Mouse (Mus musculus) liver, embryonic 12.5 days (tissue): ENCODE results near the gene Med15. TPM values are rescaled to one million over a fixed set of nuclear protein-coding genes. Genes with fewer than 3 reads are reported as not detected.

Experiments
- ATAC-seq: fragments of 200-750 bp; cut with Nextera tagmentation; 2 replicates; pipeline ENCODE4 v1.8.0; 2017; ENCODE audit warnings: moderate number of reproducible peaks, mild to moderate bottlenecking, moderate library complexity
- H3K27ac ChIP-seq: fragments of 300-500 bp; sonication (generic); 2 replicates; pipeline ENCODE4 v1.5.1; 2016; ENCODE audit warnings: mild to moderate bottlenecking
- H3K27me3 ChIP-seq: fragments of 300-500 bp; sonication (generic); replicated peaks from 2 replicates; pipeline ENCODE4 v1.6.1; 2016; ENCODE audit warnings: mild to moderate bottlenecking, moderate library complexity
- H3K36me3 ChIP-seq: fragments of 300-500 bp; sonication (generic); 2 replicates; pipeline ENCODE4 v1.6.1; 2016; ENCODE audit warnings: mild to moderate bottlenecking, moderate library complexity
- H3K4me1 ChIP-seq: fragments of 300-500 bp; sonication (generic); 2 replicates; pipeline ENCODE4 v1.6.1; 2016
- H3K4me2 ChIP-seq: fragments of 300-500 bp; sonication (generic); 2 replicates; pipeline ENCODE4 v1.6.1; 2016; ENCODE audit warnings: mild to moderate bottlenecking, moderate library complexity
- H3K4me3 ChIP-seq: fragments of 300-500 bp; sonication (generic); 2 replicates; pipeline ENCODE4 v1.5.1; 2016; ENCODE audit warnings: mild to moderate bottlenecking, moderate library complexity
- H3K9ac ChIP-seq: fragments of 300-500 bp; sonication (generic); 2 replicates; pipeline ENCODE4 v1.6.1; 2016; ENCODE audit warnings: mild to moderate bottlenecking, moderate library complexity
- H3K9me3 ChIP-seq: fragments of 300-500 bp; sonication (generic); replicated peaks from 2 replicates; pipeline ENCODE4 v1.6.1; 2016; ENCODE audit warnings: mild to moderate bottlenecking, moderate library complexity
- WGBS: fragments of 180-500 bp; shearing (Covaris S2); methylation state at CpG from one replicate; pipeline ENCODE4 v1.1.7; 2016; ENCODE audit not compliant: insufficient replicate concordance; 5-methylcytosine and 5-hydroxymethylcytosine counted together
- polyA plus RNA-seq: library from polyadenylated mRNA; unstranded; fragments of >200 nt; fragmentation: Nextera tagmentation; extraction: Ambion mirVana; gene quantifications from 2 replicates; pipeline ENCODE4 v1.2.1, GENCODE M21; 2016

Med15 gene
- polyA plus RNA-seq = 24.2 and 25.2 TPM in 2 replicates

GRCm38 (mm10) chr16:17732841-17733340 lies at the start of gene Med15:
TSS of gene Med15 (minus strand) at chr16:17732891.
- Histone ChIP-seq H3K9me3 (no peaks in the 10 kb centered on the region), H3K4me3 (no peak within 1 kb of the TSS), H3K27ac (no peak within 1 kb of the TSS), H3K27me3 (peaks cover 59% of the 10 kb centered on the region), H3K36me3 (no peaks in the 10 kb centered on the region), H3K4me2 (no peak within 1 kb of the TSS), H3K4me1 (no peaks in the 10 kb centered on the region), H3K9ac (no peak within 1 kb of the TSS)
- WGBS = 25% methylated on average over 3 of the region's 3 CpGs
- ATAC-seq = no peak

- no peak overlapping the region for H3K4me3 ChIP-seq
- H3K27me3 ChIP-seq = no peaks in the 10 kb centered on the region
- H3K4me1 ChIP-seq = no peaks in the 10 kb centered on the region
- no peak overlapping the region for H3K9ac ChIP-seq
- H3K27ac ChIP-seq = no peak overlapping the region
- H3K36me3 ChIP-seq = peaks cover 56% of the 10 kb centered on the region
- WGBS = 63% methylated on average over 1 of the region's 1 CpGs
- no peak for ATAC-seq
- H3K4me2 ChIP-seq = no peak overlapping the region
- no peaks in the 10 kb centered on the region for H3K9me3 ChIP-seq
Observed at GRCm38 (mm10) chr16:17779692-17780091, 47.0 kb upstream of the Med15 start.

GRCm38 (mm10) chr16:17778223-17778622 lies 45.5 kb upstream of the Med15 start:
- Histone ChIP-seq H3K4me1 (no peaks in the 10 kb centered on the region), H3K36me3 (peaks cover 55% of the 10 kb centered on the region), H3K9ac (no peak overlapping the region), H3K27me3 (no peaks in the 10 kb centered on the region), H3K9me3 (no peaks in the 10 kb centered on the region), H3K4me2 (no peak overlapping the region), H3K27ac (no peak overlapping the region), H3K4me3 (no peak overlapping the region)
- WGBS = 67% methylated on average over 4 of the region's 4 CpGs
- ATAC-seq = no peak

GRCm38 (mm10) chr16:17776828-17777227 lies 44.1 kb upstream of the Med15 start:
- no peak overlapping the region for H3K4me2 ChIP-seq
- peaks cover 65% of the 10 kb centered on the region for H3K36me3 ChIP-seq
- H3K27me3 ChIP-seq = no peaks in the 10 kb centered on the region
- no peaks in the 10 kb centered on the region for H3K9me3 ChIP-seq
- H3K27ac ChIP-seq = no peak overlapping the region
- no peak overlapping the region for H3K9ac ChIP-seq
- H3K4me3 ChIP-seq = no peak overlapping the region
- 58% methylated on average over 11 of the region's 11 CpGs for WGBS
- H3K4me1 ChIP-seq = no peaks in the 10 kb centered on the region
- no peak; the same call in 1 of the 2 replicates for ATAC-seq

GRCm38 (mm10) chr16:17771117-17771865 lies 38.6 kb upstream of the Med15 start:
- H3K4me3 ChIP-seq = no peak overlapping the region
- H3K27ac ChIP-seq = no peak overlapping the region
- no peaks in the 10 kb centered on the region for H3K9me3 ChIP-seq
- WGBS = 76% methylated on average over 4 of the region's 4 CpGs
- peaks cover 66% of the 10 kb centered on the region for H3K36me3 ChIP-seq
- H3K9ac ChIP-seq = no peak overlapping the region
- H3K4me1 ChIP-seq = peaks cover 18% of the 10 kb centered on the region
- H3K4me2 ChIP-seq = no peak overlapping the region
- no peaks in the 10 kb centered on the region for H3K27me3 ChIP-seq
- ATAC-seq = no peak

GRCm38 (mm10) chr16:17768834-17769233 lies 36.1 kb upstream of the Med15 start:
- Histone ChIP-seq H3K27ac (peak overlapping the region; percentile 78), H3K9ac (no peak overlapping the region), H3K4me2 (0 out of 2 replicates have a peak overlapping the region, but pooled peaks have one; percentile 33), H3K36me3 (peaks cover 65% of the 10 kb centered on the region), H3K9me3 (no peaks in the 10 kb centered on the region), H3K27me3 (no peaks in the 10 kb centered on the region), H3K4me1 (peaks cover 26% of the 10 kb centered on the region), H3K4me3 (no peak overlapping the region)
- peak; percentile 83 for ATAC-seq
- WGBS = 61% methylated on average over 7 of the region's 7 CpGs

GRCm38 (mm10) chr16:17764108-17764511 lies 31.4 kb upstream of the Med15 start:
- peaks cover 59% of the 10 kb centered on the region for H3K4me1 ChIP-seq
- peak overlapping the region; percentile 53 for H3K27ac ChIP-seq
- no peaks in the 10 kb centered on the region for H3K9me3 ChIP-seq
- 45% methylated on average over 4 of the region's 4 CpGs for WGBS
- ATAC-seq = peak; percentile 25; the same call in 1 of the 2 replicates
- peak overlapping the region; percentile 19; the same call in 1 of the 2 replicates for H3K4me2 ChIP-seq
- no peak overlapping the region for H3K9ac ChIP-seq
- no peaks in the 10 kb centered on the region for H3K27me3 ChIP-seq
- H3K4me3 ChIP-seq = no peak overlapping the region
- H3K36me3 ChIP-seq = peaks cover 40% of the 10 kb centered on the region

- peaks cover 55% of the 10 kb centered on the region for H3K4me1 ChIP-seq
Observed at GRCm38 (mm10) chr16:17761074-17761473, 28.4 kb upstream of the Med15 start.

GRCm38 (mm10) chr16:17760657-17761056 lies 28.0 kb upstream of the Med15 start:
- H3K27ac ChIP-seq = peak overlapping the region; percentile 72
- peak overlapping the region; percentile 83 for H3K9ac ChIP-seq
- H3K9me3 ChIP-seq = no peaks in the 10 kb centered on the region
- WGBS = 19% methylated on average over 8 of the region's 8 CpGs
- H3K4me2 ChIP-seq = peak overlapping the region; percentile 96
- peaks cover 55% of the 10 kb centered on the region for H3K4me1 ChIP-seq
- H3K36me3 ChIP-seq = peaks cover 13% of the 10 kb centered on the region; the same call in 1 of the 2 replicates
- peak; percentile 74 for ATAC-seq
- H3K27me3 ChIP-seq = peaks cover 7% of the 10 kb centered on the region; the same call in 1 of the 2 replicates
- peak overlapping the region; percentile 67; the same call in 1 of the 2 replicates for H3K4me3 ChIP-seq

More at GRCm38 (mm10) chr16:17761074-17761473, 28.4 kb upstream of the Med15 start:
- H3K4me2 ChIP-seq = peak overlapping the region; percentile 96
- peak overlapping the region; percentile 67 for H3K27ac ChIP-seq
- H3K36me3 ChIP-seq = peaks cover 17% of the 10 kb centered on the region; the same call in 1 of the 2 replicates
- H3K9ac ChIP-seq = no peak overlapping the region
- 11% methylated on average over 1 of the region's 1 CpGs for WGBS
- ATAC-seq = peak; percentile 66
- peak overlapping the region; percentile 7; the same call in 1 of the 2 replicates for H3K4me3 ChIP-seq
- H3K9me3 ChIP-seq = no peaks in the 10 kb centered on the region
- H3K27me3 ChIP-seq = peaks cover 7% of the 10 kb centered on the region; the same call in 1 of the 2 replicates

- Histone ChIP-seq H3K9ac (peak overlapping the region; percentile 83), H3K36me3 (peaks cover 6% of the 10 kb centered on the region; the same call in 1 of the 2 replicates), H3K4me1 (peaks cover 55% of the 10 kb centered on the region), H3K4me2 (peak overlapping the region; percentile 96), H3K27me3 (peaks cover 7% of the 10 kb centered on the region; the same call in 1 of the 2 replicates), H3K27ac (peak overlapping the region; percentile 72), H3K4me3 (peak overlapping the region; percentile 67), H3K9me3 (no peaks in the 10 kb centered on the region)
- peak; percentile 50 for ATAC-seq
- 2% methylated on average over 54 of the region's 54 CpGs for WGBS
Observed at GRCm38 (mm10) chr16:17759813-17760321, 27.2 kb upstream of the Med15 start.

GRCm38 (mm10) chr16:17759344-17759773 lies 26.7 kb upstream of the Med15 start, which contains the start of gene Klhl22:
TSS of gene Klhl22 (plus strand) at chr16:17759618.
- peak within 1 kb of the TSS; percentile 72 for H3K27ac ChIP-seq
- H3K9me3 ChIP-seq = no peaks in the 10 kb centered on the region
- peaks cover 10% of the 10 kb centered on the region; the same call in 1 of the 2 replicates for H3K27me3 ChIP-seq
- H3K36me3 ChIP-seq = peaks cover 4% of the 10 kb centered on the region; the same call in 1 of the 2 replicates
- peaks cover 53% of the 10 kb centered on the region for H3K4me1 ChIP-seq
- H3K4me2 ChIP-seq = peak within 1 kb of the TSS; percentile 96
- ATAC-seq = peak; percentile 78
- H3K9ac ChIP-seq = peak within 1 kb of the TSS; percentile 83
- peak within 1 kb of the TSS; percentile 67 for H3K4me3 ChIP-seq
- under 1% methylated on average over 27 of the region's 28 CpGs for WGBS
